Mouse (Mus musculus): Measurements from ENCODE around the gene Sept11. TPM values are rescaled to one million over a fixed set of nuclear protein-coding genes. Genes with fewer than 3 reads are reported as not detected.
A peak's percentile ranks its signal among the peaks of the same experiment; 100 is the strongest.

The Sept11 gene
- polyA plus RNA-seq, 1 experiment = 102 TPM

DNA sequence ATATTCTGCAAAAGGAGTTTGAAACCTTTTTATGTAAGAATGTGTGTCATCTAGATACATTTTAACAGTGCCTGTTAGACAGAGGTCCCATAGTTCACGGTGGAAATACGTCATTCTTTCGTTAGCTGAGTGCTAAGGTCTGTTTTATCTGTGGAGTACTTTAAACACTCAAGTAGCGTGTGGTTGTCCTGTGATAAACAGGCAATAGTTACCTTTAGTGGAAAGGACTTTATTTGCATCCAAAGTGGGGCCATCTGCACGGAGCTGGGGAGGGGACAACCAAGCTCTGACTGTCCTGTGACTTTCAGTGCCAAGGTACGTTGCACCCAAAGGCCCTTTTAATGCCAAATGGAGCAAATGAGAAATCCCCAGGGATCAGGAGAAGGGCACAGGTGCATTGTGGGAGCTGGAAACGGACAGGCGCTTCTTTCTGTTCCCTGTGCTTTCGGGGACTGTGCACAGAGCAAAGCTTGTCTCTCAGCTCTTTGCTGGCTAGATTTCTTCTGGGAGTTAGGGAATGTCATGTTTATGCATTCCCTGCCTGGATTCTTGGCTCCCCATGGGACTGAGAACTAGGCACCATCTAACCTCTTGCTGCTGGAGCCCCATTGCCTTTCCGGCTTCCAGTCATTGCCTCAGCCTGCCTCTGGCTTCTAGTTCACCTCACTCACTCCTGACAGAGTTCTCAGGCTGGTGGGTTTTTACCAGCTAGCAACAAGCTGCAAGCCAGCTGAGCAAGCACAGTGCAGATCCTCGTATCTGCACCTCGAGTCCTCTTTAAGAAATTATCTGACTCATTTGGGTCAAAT lies 56.9 kb downstream of the Sept11 start:
- Histone ChIP-seq H3K36me3 (ENCODE audit: control insufficient read depth, insufficient read depth) (peaks cover 85% of the 10 kb centered on the region), H3K4me3 (ENCODE audit: insufficient read depth, poor library complexity, severe bottlenecking) (no peak overlapping the region), H3K79me3 (ENCODE audit: low read depth) (peaks cover 12% of the 10 kb centered on the region), H3K27me3 (ENCODE audit: control insufficient read depth, insufficient read depth, insufficient read length) (no peaks in the 10 kb centered on the region), H3K79me2 (ENCODE audit: control insufficient read depth, insufficient read depth) (peaks cover 40% of the 10 kb centered on the region), H3ac (ENCODE audit: control insufficient read depth, insufficient read length, low read depth) (no peak overlapping the region)
- TF ChIP-seq FOSL1 (IDR thresholded peaks at IDR 0.05; ENCODE audit: insufficient read depth, low read length, poor library complexity, severe bottlenecking) = no peak
- no peak for TF ChIP-seq CTCF (IDR thresholded peaks at IDR 0.05; ENCODE audit: control insufficient read depth, insufficient read depth, insufficient read length)
- no peak for TF ChIP-seq MYOD1 (IDR thresholded peaks at IDR 0.05; ENCODE audit: control insufficient read depth, insufficient read length, low read depth)
- TF ChIP-seq USF1 (IDR thresholded peaks at IDR 0.05; ENCODE audit: low read depth) = no peak
- TF ChIP-seq CEBPB (IDR thresholded peaks at IDR 0.05; ENCODE audit: low read depth) = no peak
- no peak for TF ChIP-seq MAX (IDR thresholded peaks at IDR 0.05)
- no peak for TF ChIP-seq MYOG (IDR thresholded peaks at IDR 0.05; ENCODE audit: control insufficient read depth, extremely low read depth, insufficient read length)

DNA sequence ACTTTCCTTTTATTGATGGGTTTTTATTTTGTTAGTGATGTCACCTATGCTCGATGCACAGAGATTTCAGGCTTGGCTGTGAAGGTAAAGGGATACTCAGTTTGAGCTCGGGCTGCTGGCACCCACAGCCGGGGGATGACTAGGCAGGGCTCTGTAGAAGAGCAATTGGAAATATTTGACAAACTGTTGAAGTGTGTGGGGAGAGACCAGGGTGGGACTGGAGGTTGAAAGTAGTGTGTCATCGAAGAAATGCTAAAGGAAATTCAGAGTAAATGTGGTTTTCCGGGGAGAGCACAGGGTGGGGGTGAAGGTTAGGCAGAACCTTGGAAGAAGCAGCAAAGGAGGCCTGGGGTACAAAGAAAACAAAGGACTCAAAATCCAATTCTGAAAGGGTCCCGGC lies 58.7 kb downstream of the Sept11 start:
- Histone ChIP-seq H3K79me3 (ENCODE audit: low read depth) (peaks cover 6% of the 10 kb centered on the region), H3ac (ENCODE audit: control insufficient read depth, insufficient read length, low read depth) (no peak overlapping the region), H3K27me3 (ENCODE audit: control insufficient read depth, insufficient read depth, insufficient read length) (no peaks in the 10 kb centered on the region), H3K4me3 (ENCODE audit: insufficient read depth, poor library complexity, severe bottlenecking) (no peak overlapping the region), H3K36me3 (ENCODE audit: control insufficient read depth, insufficient read depth) (peaks cover 89% of the 10 kb centered on the region), H3K79me2 (ENCODE audit: control insufficient read depth, insufficient read depth) (peaks cover 22% of the 10 kb centered on the region)
- TF ChIP-seq CTCF (IDR thresholded peaks at IDR 0.05; ENCODE audit: control insufficient read depth, insufficient read depth, insufficient read length) (no peak), MYOD1 (IDR thresholded peaks at IDR 0.05; ENCODE audit: control insufficient read depth, insufficient read length, low read depth) (no peak), MAX (IDR thresholded peaks at IDR 0.05) (no peak), USF1 (IDR thresholded peaks at IDR 0.05; ENCODE audit: low read depth) (no peak), MYOG (IDR thresholded peaks at IDR 0.05; ENCODE audit: control insufficient read depth, extremely low read depth, insufficient read length) (no peak), FOSL1 (IDR thresholded peaks at IDR 0.05; ENCODE audit: insufficient read depth, low read length, poor library complexity, severe bottlenecking) (no peak), CEBPB (IDR thresholded peaks at IDR 0.05; ENCODE audit: low read depth) (no peak)

DNA sequence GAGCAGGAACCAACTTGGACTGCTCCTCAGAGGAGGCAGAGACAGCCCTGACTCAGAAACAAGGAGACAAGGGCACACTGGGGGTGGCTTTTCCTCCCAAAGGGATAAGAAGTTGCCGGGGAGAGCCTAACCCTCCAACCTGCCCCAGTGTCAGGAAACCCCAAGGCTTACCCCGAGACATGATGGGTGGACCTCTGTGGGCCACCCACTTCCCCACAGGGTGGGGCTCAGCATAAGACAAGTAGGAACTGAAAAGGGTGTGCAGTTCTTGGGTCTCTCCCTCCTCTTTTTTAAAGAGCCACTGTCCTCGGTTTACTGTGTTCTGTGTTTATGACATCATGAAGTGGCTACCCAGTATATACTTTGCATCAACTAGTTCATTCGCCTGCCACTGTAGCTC lies 59.2 kb downstream of the Sept11 start:
- Histone ChIP-seq H3ac (ENCODE audit: control insufficient read depth, insufficient read length, low read depth) (no peak overlapping the region), H3K27me3 (ENCODE audit: control insufficient read depth, insufficient read depth, insufficient read length) (no peaks in the 10 kb centered on the region), H3K4me3 (ENCODE audit: insufficient read depth, poor library complexity, severe bottlenecking) (no peak overlapping the region), H3K36me3 (ENCODE audit: control insufficient read depth, insufficient read depth) (peaks cover 91% of the 10 kb centered on the region), H3K79me2 (ENCODE audit: control insufficient read depth, insufficient read depth) (peaks cover 17% of the 10 kb centered on the region), H3K79me3 (ENCODE audit: low read depth) (peaks cover 5% of the 10 kb centered on the region)
- TF ChIP-seq MYOG (IDR thresholded peaks at IDR 0.05; ENCODE audit: control insufficient read depth, extremely low read depth, insufficient read length) (no peak), MAX (IDR thresholded peaks at IDR 0.05) (no peak), FOSL1 (IDR thresholded peaks at IDR 0.05; ENCODE audit: insufficient read depth, low read length, poor library complexity, severe bottlenecking) (no peak), USF1 (IDR thresholded peaks at IDR 0.05; ENCODE audit: low read depth) (no peak), CEBPB (IDR thresholded peaks at IDR 0.05; ENCODE audit: low read depth) (no peak), MYOD1 (IDR thresholded peaks at IDR 0.05; ENCODE audit: control insufficient read depth, insufficient read length, low read depth) (no peak), CTCF (IDR thresholded peaks at IDR 0.05; ENCODE audit: control insufficient read depth, insufficient read depth, insufficient read length) (no peak)

DNA sequence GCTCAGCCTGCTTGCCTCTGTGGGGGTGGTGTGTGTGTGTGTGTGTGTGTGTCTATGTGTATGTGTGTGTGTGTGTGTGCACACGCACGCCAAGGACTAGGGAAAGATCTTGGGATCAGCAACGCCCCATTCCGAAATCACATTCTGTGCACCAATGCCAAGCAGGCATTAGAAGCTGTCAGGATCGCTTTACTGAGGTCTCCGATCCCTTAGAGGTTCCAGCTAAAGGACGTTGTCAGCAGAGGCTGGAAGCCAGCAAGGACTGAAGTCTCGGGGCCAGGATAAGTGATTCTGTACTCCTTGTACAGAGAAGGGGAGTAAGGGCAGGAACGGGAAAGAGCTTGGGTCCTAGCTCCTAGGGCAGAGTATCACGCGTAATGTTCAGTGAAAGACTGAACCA lies 61.2 kb downstream of the Sept11 start:
- TF ChIP-seq FOSL1 (IDR thresholded peaks at IDR 0.05; ENCODE audit: insufficient read depth, low read length, poor library complexity, severe bottlenecking) (no peak), MYOG (IDR thresholded peaks at IDR 0.05; ENCODE audit: control insufficient read depth, extremely low read depth, insufficient read length) (no peak), MYOD1 (IDR thresholded peaks at IDR 0.05; ENCODE audit: control insufficient read depth, insufficient read length, low read depth) (no peak), USF1 (IDR thresholded peaks at IDR 0.05; ENCODE audit: low read depth) (no peak), CTCF (IDR thresholded peaks at IDR 0.05; ENCODE audit: control insufficient read depth, insufficient read depth, insufficient read length) (no peak), CEBPB (IDR thresholded peaks at IDR 0.05; ENCODE audit: low read depth) (no peak), MAX (IDR thresholded peaks at IDR 0.05) (no peak)
- no peaks in the 10 kb centered on the region for H3K27me3 ChIP-seq (ENCODE audit: control insufficient read depth, insufficient read depth, insufficient read length)
- peaks cover 85% of the 10 kb centered on the region for H3K36me3 ChIP-seq (ENCODE audit: control insufficient read depth, insufficient read depth)
- H3ac ChIP-seq (ENCODE audit: control insufficient read depth, insufficient read length, low read depth) = no peak overlapping the region
- H3K79me3 ChIP-seq (ENCODE audit: low read depth) = peaks cover 4% of the 10 kb centered on the region
- H3K79me2 ChIP-seq (ENCODE audit: control insufficient read depth, insufficient read depth) = peaks cover 11% of the 10 kb centered on the region
- no peak overlapping the region for H3K4me3 ChIP-seq (ENCODE audit: insufficient read depth, poor library complexity, severe bottlenecking)

DNA sequence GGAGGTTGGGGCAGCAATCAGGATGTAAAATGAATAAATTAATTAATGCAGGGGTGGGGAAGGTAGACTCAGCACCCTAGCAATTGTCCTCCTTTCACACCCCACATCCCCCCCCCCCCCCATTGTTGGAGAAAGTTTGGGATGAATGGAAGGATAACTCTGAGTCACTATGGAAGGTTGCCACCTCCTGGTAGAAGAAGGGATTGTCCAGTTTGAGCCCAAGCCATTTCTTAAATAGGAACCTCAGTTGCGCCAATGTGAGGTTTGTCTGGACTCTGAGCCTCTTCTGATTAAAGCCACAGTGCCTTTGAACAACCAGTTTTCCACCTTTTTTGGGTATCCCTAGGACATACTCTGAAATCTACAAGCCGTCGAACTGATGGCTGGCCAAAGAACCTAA lies 70.3 kb downstream of the Sept11 start:
- Histone ChIP-seq H3K79me3 (ENCODE audit: low read depth) (no peaks in the 10 kb centered on the region), H3K4me3 (ENCODE audit: insufficient read depth, poor library complexity, severe bottlenecking) (no peak overlapping the region), H3K36me3 (ENCODE audit: control insufficient read depth, insufficient read depth) (peaks cover 77% of the 10 kb centered on the region), H3ac (ENCODE audit: control insufficient read depth, insufficient read length, low read depth) (no peak overlapping the region), H3K27me3 (ENCODE audit: control insufficient read depth, insufficient read depth, insufficient read length) (no peaks in the 10 kb centered on the region), H3K79me2 (ENCODE audit: control insufficient read depth, insufficient read depth) (no peaks in the 10 kb centered on the region)
- peak; percentile 22 for TF ChIP-seq CTCF (IDR thresholded peaks at IDR 0.05; ENCODE audit: control insufficient read depth, insufficient read depth, insufficient read length)
- TF ChIP-seq MAX (IDR thresholded peaks at IDR 0.05) = no peak
